Comparison of ENCODE assay signal across 29 mouse cellular contexts in the genomic region with DNA sequence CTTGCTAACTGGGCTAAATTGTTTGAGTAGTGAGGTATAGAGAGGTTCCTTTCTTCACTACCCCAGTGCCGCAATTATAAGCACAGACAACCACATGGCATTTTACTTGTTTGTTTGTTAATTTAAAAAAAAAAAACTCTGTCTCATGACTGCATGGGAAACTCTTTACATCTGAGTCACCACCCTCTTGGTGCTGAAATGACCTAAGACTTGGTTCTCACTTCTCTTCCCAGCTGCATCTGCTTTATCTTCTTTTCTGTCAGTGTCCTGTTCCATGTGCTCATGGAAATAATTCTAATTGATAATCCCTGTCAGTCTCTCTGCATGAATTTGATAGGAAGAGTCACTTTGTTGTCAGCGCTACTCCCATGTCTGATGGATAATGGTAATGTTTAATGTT.
"Had no signal": no experiment of that assay in that cellular context is flagged by ENCODE, and none has a peak within 500 bp of the region (broad histone marks: within the 10 kb centered on the region; RNA-seq: fewer than 3 reads in every experiment).

No protein-coding gene starts in this region.

- H3K4me2 ChIP-seq: limb, embryonic 12.5 days; limb, embryonic 13.5 days; limb, embryonic 15.5 days; liver, embryonic 11.5 days; liver, embryonic 12.5 days; liver, embryonic 13.5 days; liver, embryonic 15.5 days; lung, embryonic 14.5 days; lung, embryonic 15.5 days; midbrain, embryonic 11.5 days; midbrain, embryonic 12.5 days; midbrain, embryonic 13.5 days; midbrain, embryonic 15.5 days had no signal

- H3K4me3 ChIP-seq: limb, embryonic 10.5 days; limb, embryonic 12.5 days; limb, embryonic 13.5 days; limb, embryonic 15.5 days; liver, embryonic 12.5 days; liver, embryonic 13.5 days; liver, embryonic 15.5 days; lung, embryonic 15.5 days; megakaryocyte, embryonic 14.5 days; midbrain, embryonic 10.5 days; midbrain, embryonic 12.5 days; midbrain, embryonic 13.5 days; midbrain, embryonic 15.5 days; myocyte had no signal

- H3K27ac ChIP-seq: limb, embryonic 10.5 days; limb, embryonic 12.5 days; limb, embryonic 13.5 days; limb, embryonic 15.5 days; liver, embryonic 12.5 days; liver, embryonic 13.5 days; liver, embryonic 14.5 days; liver, embryonic 15.5 days; lung, embryonic 15.5 days; macrophage; midbrain, embryonic 10.5 days; midbrain, embryonic 12.5 days; midbrain, embryonic 13.5 days; midbrain, embryonic 15.5 days had no signal

- DNase-seq: left cerebral cortex, postnatal 4 days; liver; liver, embryonic 13.5 days; liver, postnatal 0 days; lung, adult 18-20 months; lung, adult 2 months; lung, embryonic 14.5 days; lung, postnatal 10 days; lung, postnatal 14 days; lung, postnatal 36 days; lung, postnatal 4 days; midbrain, embryonic 14.5 days had no signal

- H3K27me3 ChIP-seq: limb, embryonic 12.5 days; limb, embryonic 13.5 days; limb, embryonic 15.5 days; liver, embryonic 12.5 days; liver, embryonic 13.5 days; liver, embryonic 15.5 days; lung, embryonic 15.5 days; megakaryocyte, embryonic 14.5 days; midbrain, embryonic 12.5 days; midbrain, embryonic 13.5 days; midbrain, embryonic 15.5 days had no signal

- H3K36me3 ChIP-seq: limb, embryonic 10.5 days; limb, embryonic 12.5 days; limb, embryonic 13.5 days; limb, embryonic 15.5 days; liver, embryonic 12.5 days; liver, embryonic 13.5 days; liver, embryonic 15.5 days; lung, embryonic 15.5 days; midbrain, embryonic 10.5 days; midbrain, embryonic 12.5 days; midbrain, embryonic 13.5 days; midbrain, embryonic 15.5 days had no signal

- H3K9ac ChIP-seq: limb, embryonic 12.5 days; limb, embryonic 13.5 days; limb, embryonic 15.5 days; liver, embryonic 12.5 days; liver, embryonic 13.5 days; liver, embryonic 14.5 days; liver, embryonic 15.5 days; liver, postnatal 0 days; lung, embryonic 14.5 days; lung, embryonic 15.5 days; midbrain, embryonic 12.5 days; midbrain, embryonic 13.5 days; midbrain, embryonic 15.5 days had no signal

- H3K4me1 ChIP-seq: limb, embryonic 10.5 days; limb, embryonic 12.5 days; limb, embryonic 13.5 days; limb, embryonic 15.5 days; liver, embryonic 12.5 days; liver, embryonic 13.5 days; liver, embryonic 15.5 days; lung, embryonic 15.5 days; megakaryocyte, embryonic 14.5 days; midbrain, embryonic 12.5 days; midbrain, embryonic 13.5 days; midbrain, embryonic 15.5 days had no signal

- H3K9me3 ChIP-seq: limb, embryonic 10.5 days; limb, embryonic 12.5 days; limb, embryonic 13.5 days; limb, embryonic 15.5 days; liver, embryonic 12.5 days; liver, embryonic 13.5 days; liver, embryonic 15.5 days; lung, embryonic 15.5 days; midbrain, embryonic 10.5 days; midbrain, embryonic 12.5 days; midbrain, embryonic 13.5 days; midbrain, embryonic 15.5 days had no signal
